Mouse (Mus musculus) layer of hippocampus, adult 2 months (tissue): Measurements from ENCODE around the gene Mast1. TPM values are rescaled to one million over a fixed set of nuclear protein-coding genes. Genes with fewer than 3 reads are reported as not detected.
"Not testable (repeated sequence)": the region's sequence is repeated elsewhere in the genome, so short reads cannot be mapped to it uniquely, and the experiment has no call there.

Experiments used
- DNase-seq, 2 experiments: peaks; one replicate each; pipeline ENCODE4 v3.0.0; 2022; ENCODE audit warnings: low spot score in 2 of 2
- H3K27ac ChIP-seq: fragments of 200-600 bp; 2 replicates; pipeline ENCODE4 v1.8.1; 2022
- H3K4me3 ChIP-seq: fragments of 200-600 bp; 2 replicates; pipeline ENCODE4 v1.8.1; 2022; ENCODE audit warnings: mild to moderate bottlenecking
- CTCF ChIP-seq: fragments of 200-600 bp; conservative IDR thresholded peaks from 2 replicates; pipeline ENCODE4 v1.8.1; 2022; ENCODE audit warnings: antibody characterized with exemption, mild to moderate bottlenecking, moderate library complexity
- total RNA-seq, 2 experiments: library from RNA; stranded (reverse); gene quantifications; 2 replicates each; pipeline ENCODE4 v1.2.3; 2021

Gene Mast1
- total RNA-seq, 2 experiments from 2014 or later: 78.9 to 85.5 TPM

GRCm38 (mm10) chr8:84909162-84909767 lies 27.9 kb downstream of the Mast1 start:
- no peak for TF ChIP-seq CTCF
- DNase-seq: no peak
- peak overlapping the region; percentile 57 for H3K4me3 ChIP-seq
- no peak overlapping the region for H3K27ac ChIP-seq

GRCm38 (mm10) chr8:84908421-84909161 lies 28.6 kb downstream of the Mast1 start, which contains the start of gene Dnase2a:
Dnase2a (plus strand) TSS chr8:84908560.
- peak; percentile 70 to 89 for DNase-seq
- Histone ChIP-seq H3K4me3 (peak within 1 kb of the TSS; percentile 57), H3K27ac (peak within 1 kb of the TSS; percentile 68)
- TF ChIP-seq CTCF: no peak

GRCm38 (mm10) chr8:84907979-84908378 lies 29.2 kb downstream of the Mast1 start:
- not testable (repeated sequence) for DNase-seq
- TF ChIP-seq CTCF: peak; percentile 53
- peak overlapping the region; percentile 57 for H3K4me3 ChIP-seq
- peak overlapping the region; percentile 66; the same call in 1 of the 2 replicates for H3K27ac ChIP-seq

- Histone ChIP-seq H3K27ac (no peak overlapping the region), H3K4me3 (no peak overlapping the region)
- TF ChIP-seq CTCF: no peak
- no peak for DNase-seq
Observed at GRCm38 (mm10) chr8:84907493-84907892, 29.7 kb downstream of the Mast1 start.

GRCm38 (mm10) chr8:84907037-84907436 lies 30.1 kb downstream of the Mast1 start:
- H3K27ac ChIP-seq: no peak overlapping the region
- no peak overlapping the region for H3K4me3 ChIP-seq
- DNase-seq: no peak
- TF ChIP-seq CTCF: no peak

GRCm38 (mm10) chr8:84904351-84904750 lies 32.8 kb downstream of the Mast1 start:
- Histone ChIP-seq H3K4me3 (no peak overlapping the region), H3K27ac (no peak overlapping the region)
- no peak for DNase-seq
- no peak for TF ChIP-seq CTCF

- peak; percentile 99 for TF ChIP-seq CTCF
- H3K4me3 ChIP-seq: peak overlapping the region; percentile 64
- peak overlapping the region; percentile 69 for H3K27ac ChIP-seq
- peak; percentile 90 to 95 for DNase-seq
Observed at GRCm38 (mm10) chr8:84902920-84903661, 34.1 kb downstream of the Mast1 start.

- Histone ChIP-seq H3K27ac (peak overlapping the region; percentile 69), H3K4me3 (peak overlapping the region; percentile 64)
- no peak for DNase-seq
- no peak for TF ChIP-seq CTCF
Observed at GRCm38 (mm10) chr8:84902367-84902919, 34.7 kb downstream of the Mast1 start.

GRCm38 (mm10) chr8:84901752-84902151 lies 35.4 kb downstream of the Mast1 start, which contains the start of gene Klf1:
Klf1 (plus strand) TSS chr8:84901928.
- Histone ChIP-seq H3K27ac (peak within 1 kb of the TSS; percentile 69), H3K4me3 (peak within 1 kb of the TSS; percentile 64)
- DNase-seq: no peak
- no peak for TF ChIP-seq CTCF

- H3K27ac ChIP-seq: no peak overlapping the region
- DNase-seq: no peak
- no peak for TF ChIP-seq CTCF
- H3K4me3 ChIP-seq: no peak overlapping the region
Observed at GRCm38 (mm10) chr8:84901071-84901470, 36.1 kb downstream of the Mast1 start.

- no peak for DNase-seq
- TF ChIP-seq CTCF: no peak
- no peak overlapping the region for H3K4me3 ChIP-seq
- H3K27ac ChIP-seq: no peak overlapping the region
Observed at GRCm38 (mm10) chr8:84895963-84896362, 41.2 kb downstream of the Mast1 start.

- 0 out of 2 replicates have a peak, but pooled peaks have one; percentile 2 for TF ChIP-seq CTCF
- Histone ChIP-seq H3K4me3 (peak within 1 kb of the TSS; percentile 73), H3K27ac (peak within 1 kb of the TSS; percentile 69)
- DNase-seq: peak; percentile 90 to 97
Observed at GRCm38 (mm10) chr8:84893709-84894134, 43.4 kb downstream of the Mast1 start, which contains the start of gene Gcdh. Gcdh (minus strand) TSS chr8:84893921.
